Mouse (Mus musculus) heart, postnatal 25 days (tissue): ENCODE results near the gene Swap70. TPM values are rescaled to one million over a fixed set of nuclear protein-coding genes. Genes with fewer than 3 reads are reported as not detected.
"Not testable (repeated sequence)": the region's sequence is repeated elsewhere in the genome, so short reads cannot be mapped to it uniquely, and the experiment has no call there.

Source experiments
- DNase-seq: peaks from one replicate; pipeline ENCODE4 v3.0.0; 2022; ENCODE audit warnings: low spot score
- intact Hi-C: fragments of 180-260 bp; cut with DNase I; formaldehyde crosslinking; loops from one replicate; pipeline ENCODE4 v1.15.1; 2025
- total RNA-seq, 2 experiments: library from RNA; stranded (reverse); gene quantifications; 2 replicates each; pipeline ENCODE4 v1.2.3; 2021

Swap70 gene
- total RNA-seq = 10 to 100 TPM; 12.7 to 14.3 TPM

GRCm38 (mm10) chr7:110221586-110222481 is at the start of gene Swap70:
Gene Swap70, plus strand, starts transcription at chr7:110221711.
- peak; percentile 83 for DNase-seq
- intact Hi-C loops = no loop called here

DNA sequence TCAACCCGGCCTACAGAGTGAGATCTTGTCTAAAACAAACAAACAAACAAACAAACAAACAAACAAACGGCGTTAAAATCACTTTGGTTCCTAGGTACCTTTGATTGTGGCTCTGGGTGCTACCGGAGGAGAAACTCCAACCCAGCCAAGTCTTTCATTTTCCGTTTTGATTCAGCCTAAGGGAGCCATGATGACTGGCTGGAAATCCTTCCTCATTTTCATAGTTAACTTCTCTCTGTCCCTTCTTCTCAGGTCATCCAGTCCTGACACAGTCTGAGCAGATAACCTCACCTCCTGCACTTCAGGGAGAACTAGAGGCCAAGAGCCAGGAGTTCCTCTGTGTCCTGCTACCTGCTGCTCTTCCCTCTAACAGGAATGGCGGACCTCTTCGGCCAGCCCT is 42.3 kb upstream of the Swap70 start:
- intact Hi-C loops = no loop called here
- no peak for DNase-seq

DNA sequence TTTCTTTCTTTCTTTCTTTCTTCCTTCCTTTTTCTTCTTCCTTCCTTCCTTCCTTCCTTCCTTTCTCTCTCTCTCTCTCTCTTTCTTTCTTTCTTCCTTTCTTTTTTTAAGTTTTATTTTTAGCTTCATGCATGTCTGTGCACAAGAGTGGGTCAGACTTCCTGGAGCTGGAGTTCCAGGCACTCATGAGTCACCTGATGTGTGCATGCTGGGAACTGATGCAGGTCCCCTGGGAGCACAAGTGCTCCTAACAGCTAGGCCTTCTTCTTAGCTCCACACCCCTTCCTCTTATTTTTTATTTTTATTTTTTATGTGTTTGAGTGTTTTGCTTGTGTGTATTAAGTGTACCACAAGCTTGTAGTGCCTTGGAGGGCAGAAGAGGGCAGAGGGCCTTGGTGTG is 40.9 kb upstream of the Swap70 start:
- intact Hi-C loops = loop anchor here (5.0 kb wide), 1 partner anchor 37 kb away; no protein-coding TSS in a partner anchor
- DNase-seq = no peak

DNA sequence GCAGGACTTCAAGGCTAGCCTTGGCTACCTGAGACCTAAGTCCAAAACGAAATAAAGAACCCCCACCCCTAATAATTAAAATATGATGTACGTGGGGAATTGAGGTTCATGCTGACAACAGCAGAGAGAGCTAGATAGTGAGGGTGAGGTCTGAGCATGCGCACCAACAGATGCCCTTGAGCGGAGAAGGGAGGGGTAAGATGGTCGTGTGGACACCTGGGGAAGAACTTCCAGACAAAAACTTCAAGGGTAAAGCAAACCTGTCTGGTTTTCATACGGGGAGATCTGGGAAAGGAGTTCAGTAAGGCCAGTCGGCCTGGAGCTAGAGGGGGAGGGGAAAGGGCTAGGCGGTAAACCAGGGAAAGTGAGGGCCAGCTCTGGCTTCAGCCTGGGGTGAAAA is 40.1 kb upstream of the Swap70 start:
- no peak for DNase-seq
- intact Hi-C loops = loop anchor here (5.0 kb wide), 1 partner anchor 36 kb away; no protein-coding TSS in a partner anchor

- DNase-seq = no peak
- intact Hi-C loops = loop anchor here (5.0 kb wide), 1 partner anchor 33 kb away; no protein-coding TSS in a partner anchor
Observed at GRCm38 (mm10) chr7:110184608-110185007, 36.9 kb upstream of the Swap70 start.

DNA sequence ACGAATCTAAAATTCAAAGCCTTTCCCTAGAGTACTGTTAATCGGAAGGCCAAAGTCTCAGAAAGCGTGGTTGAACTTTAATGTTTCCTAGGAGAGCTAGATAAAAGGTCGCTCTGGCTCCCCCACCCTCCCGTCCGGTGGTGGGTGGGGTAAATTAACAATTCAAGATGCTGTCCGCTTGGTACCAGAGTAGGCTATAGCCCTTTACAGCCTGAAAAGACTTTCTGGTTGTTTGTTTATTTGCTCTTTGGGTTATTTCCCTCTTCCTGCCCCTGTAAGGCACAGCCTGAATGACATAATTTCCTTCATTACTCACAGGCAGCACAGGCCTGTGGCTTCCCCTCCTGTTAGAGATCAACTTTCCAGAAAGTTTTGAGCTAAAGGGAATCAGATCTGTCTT is 31.6 kb upstream of the Swap70 start:
- no peak for DNase-seq
- intact Hi-C loops = no loop called here

GRCm38 (mm10) chr7:110193186-110193585 is 28.3 kb upstream of the Swap70 start:
- intact Hi-C loops = no loop called here
- no peak for DNase-seq

DNA sequence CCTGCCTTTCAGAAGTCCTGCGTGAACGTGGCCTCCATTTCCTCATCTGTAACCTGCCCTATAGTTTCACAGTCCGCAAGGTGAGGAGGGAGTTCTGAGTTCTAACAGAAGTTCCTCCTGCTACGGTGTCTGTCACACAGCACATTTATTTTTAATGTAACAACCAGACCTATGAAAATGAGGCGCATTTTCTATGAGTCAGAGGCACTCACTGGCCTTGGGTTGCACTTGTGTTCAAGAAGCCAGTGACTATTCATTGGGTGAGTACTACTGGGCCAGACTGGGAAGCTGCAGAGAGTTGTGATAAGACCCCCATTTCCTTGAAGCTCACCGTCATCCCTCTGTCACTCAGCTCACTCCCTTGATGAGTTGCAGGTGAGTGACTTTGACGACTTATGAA is 24.3 kb upstream of the Swap70 start:
- intact Hi-C loops = no loop called here
- DNase-seq = no peak

DNA sequence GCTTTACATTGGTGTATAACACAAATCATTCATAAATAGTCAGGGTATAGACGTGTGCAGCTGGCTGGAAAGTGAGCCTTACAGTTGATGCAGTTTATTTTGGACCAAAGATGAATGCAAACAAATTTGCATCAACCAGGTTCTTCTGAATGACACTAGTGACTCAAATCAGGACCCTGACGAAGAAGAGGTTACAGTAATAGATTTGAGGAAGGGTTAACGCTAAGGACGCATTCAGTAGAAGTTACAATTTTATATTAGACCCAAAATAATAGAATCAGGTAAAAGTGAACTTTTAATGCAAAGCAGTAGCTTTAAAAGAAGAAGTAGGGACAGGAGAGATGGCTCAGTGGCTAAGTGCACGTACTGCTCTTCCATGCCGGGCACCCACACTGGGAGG is 19.6 kb upstream of the Swap70 start:
- intact Hi-C loops = no loop called here
- DNase-seq = no peak

- intact Hi-C loops = no loop called here
- DNase-seq = no peak
Observed at GRCm38 (mm10) chr7:110204208-110204607, 17.3 kb upstream of the Swap70 start.

GRCm38 (mm10) chr7:110208341-110208740 is 13.2 kb upstream of the Swap70 start:
- intact Hi-C loops = no loop called here
- no peak for DNase-seq

- DNase-seq = no peak
- intact Hi-C loops = no loop called here
Observed at GRCm38 (mm10) chr7:110209422-110209821, 12.1 kb upstream of the Swap70 start.

DNA sequence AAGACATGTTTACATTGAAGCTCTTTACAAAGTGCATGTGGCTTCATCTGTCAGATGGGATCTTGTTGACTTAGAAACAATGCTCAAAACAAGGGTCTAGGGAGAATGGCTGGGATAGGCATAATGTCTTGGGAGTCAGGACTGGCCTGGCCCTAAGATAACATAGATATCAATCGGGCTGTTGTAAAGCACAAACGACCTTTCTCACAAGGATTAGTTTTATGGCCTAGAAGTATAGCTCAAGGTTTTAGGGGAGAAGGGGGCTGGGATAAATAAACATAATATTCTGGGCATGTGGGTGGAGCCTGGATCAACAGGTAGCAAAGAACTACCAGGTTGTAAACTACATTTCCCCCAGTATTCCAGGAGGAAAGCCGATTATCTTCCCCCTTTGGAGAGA is 10.5 kb upstream of the Swap70 start:
- intact Hi-C loops = no loop called here
- no peak for DNase-seq

- no peak for DNase-seq
Observed at GRCm38 (mm10) chr7:110214882-110215281, 6.6 kb upstream of the Swap70 start.

DNA sequence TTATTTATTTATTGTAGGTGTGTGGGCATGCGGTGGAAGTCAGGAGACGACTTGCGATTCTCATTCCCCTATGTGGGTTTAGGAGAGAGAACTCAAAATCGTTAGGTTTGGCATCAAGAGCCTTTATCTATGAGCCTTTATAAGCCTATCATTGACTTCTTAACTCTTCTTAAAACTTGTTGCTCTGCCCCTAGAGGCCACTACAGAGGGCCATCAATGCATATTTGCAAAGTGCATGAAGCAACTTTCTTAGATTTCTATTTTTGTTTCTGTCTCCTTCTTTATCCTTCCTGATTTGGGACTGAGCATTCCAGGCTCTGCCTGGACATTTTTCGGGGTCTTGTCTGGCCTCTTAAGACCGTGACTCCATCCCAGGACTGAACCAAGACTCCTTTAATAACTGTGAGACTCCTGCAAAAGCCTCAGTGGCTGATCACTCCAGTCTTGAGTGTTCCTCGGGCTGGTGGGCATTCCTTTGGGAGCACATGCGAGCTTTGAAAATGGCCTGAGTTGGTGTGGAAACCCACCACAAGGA is 393 bp upstream of the Swap70 start:
- intact Hi-C loops = no loop called here
- DNase-seq = no peak

More at GRCm38 (mm10) chr7:110214882-110215281, 6.6 kb upstream of the Swap70 start:
- intact Hi-C loops = loop anchor here (5.0 kb wide), 2 partner anchors 33 to 48 kb away; no protein-coding TSS in a partner anchor

DNA sequence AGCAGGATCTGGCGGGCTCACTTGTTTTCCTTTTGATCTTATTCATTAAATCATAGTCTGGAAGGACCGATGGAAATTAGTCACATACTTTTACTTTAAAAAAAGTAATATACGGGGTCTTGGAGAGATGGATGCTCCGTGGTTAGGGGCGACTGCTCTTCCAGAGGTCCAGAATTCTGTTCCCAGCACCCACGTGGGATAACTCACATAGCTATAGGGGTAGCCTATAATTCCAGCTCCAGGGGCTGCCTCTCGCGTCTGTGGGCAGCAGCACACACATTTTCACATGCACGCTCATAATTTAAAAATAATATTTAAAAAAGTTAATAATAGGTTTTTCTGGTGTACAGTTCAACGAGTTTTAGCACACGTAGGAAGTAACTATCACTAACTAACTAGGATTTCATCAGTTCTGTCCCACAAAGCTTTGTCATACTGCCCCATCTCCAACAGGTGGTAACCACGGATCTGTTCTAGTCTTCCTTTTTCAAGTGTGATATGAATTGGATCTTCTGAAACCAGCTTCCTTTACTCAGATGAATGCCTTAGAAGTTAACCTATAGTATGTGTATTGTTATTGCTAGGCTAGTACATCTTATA is 1.2 kb downstream of the Swap70 start:
- no peak for DNase-seq
- intact Hi-C loops = no loop called here

DNA sequence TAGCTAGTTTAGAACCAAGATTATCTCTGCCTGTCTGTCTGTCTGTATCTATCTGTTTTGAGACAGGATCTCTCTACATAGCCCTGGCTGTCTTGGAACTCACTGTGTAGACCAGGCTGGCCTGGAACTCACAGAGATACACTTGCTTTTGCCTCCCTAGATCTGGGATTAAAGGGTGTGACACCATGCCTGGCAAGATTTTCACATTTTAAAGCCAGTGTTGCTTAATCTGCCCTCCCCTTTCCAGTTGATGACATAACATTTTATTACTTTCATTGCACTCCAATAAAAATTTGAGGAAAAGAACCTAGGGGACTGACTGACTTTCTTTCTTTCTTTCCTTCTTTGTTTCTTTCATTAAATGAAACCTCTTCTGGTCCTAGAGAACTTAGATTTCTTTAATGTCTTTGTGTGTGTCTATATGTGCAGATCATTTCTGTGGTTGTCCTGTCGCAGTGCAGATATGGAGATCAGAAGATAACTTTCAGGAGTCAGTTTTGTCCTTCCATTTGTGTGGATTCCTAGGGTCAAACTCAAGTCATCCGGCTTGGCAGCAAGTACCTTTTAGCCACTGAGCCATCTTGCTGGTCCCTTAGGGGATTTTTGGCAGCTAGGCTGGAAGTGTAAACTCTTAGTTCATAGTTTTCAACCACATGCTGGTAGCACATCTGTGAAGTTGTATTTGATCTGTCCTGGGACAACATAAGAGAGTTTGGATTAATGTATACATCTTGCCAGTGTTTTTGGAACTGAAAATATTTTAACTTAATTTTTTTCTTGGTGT is 2.4 kb downstream of the Swap70 start:
- intact Hi-C loops = no loop called here
- DNase-seq = peak; percentile 12

DNA sequence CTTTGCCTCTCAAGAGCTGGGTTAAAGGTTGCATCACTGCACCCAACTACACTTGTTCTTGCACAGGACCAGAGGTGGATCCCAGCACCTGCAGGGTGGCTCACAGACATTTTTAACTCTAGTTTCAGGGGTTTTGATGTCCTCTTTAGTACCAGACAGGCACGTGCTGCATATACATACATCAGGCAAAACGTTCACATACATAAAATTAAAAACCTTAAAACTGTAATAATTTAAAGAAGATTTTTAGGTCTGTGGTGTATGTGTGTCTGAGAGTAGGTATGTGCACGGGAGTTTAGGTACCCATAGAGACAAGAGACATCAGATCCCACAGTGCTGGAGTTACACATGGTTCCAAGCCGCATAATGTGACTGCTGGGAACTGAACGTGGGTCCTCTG is 5.0 kb downstream of the Swap70 start:
- no peak for DNase-seq
- intact Hi-C loops = no loop called here

DNA sequence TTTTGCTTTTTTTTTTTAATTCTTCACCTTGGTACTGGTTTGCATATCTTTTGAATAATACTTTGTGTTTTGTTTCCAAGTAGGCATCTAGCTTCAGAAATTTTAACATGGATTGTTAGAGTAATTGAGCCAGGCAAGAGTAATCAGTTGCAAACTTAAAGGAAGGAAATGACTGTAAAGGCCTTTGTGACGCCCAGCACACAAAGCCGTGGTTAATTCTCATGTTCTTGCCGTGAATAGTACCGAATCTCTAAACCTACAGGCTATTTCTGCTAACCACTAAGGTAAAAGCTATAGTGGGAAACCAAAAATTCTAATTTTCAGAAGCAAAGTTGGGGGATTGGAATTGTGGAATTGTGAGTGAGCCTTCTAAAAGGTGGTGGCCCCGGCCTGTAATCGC is 8.5 kb downstream of the Swap70 start:
- intact Hi-C loops = no loop called here
- DNase-seq = no peak

GRCm38 (mm10) chr7:110231127-110231526 is 9.6 kb downstream of the Swap70 start:
- intact Hi-C loops, DNase-seq: not testable (repeated sequence)
